Mouse (Mus musculus): ENCODE measurements at regions not wholly inside any gene's neighbourhood (a gene's known extent, or its start where the extent isn't known, plus 50 kb on each side); places are given as distances from the start of the nearest gene placed in this dataset.

GRCm38 (mm10) chr10:91267886-91268285 lies 86.8 kb upstream of the Tmpo start:
- H3K4me2 ChIP-seq (replicated peaks): no peak overlapping the region
- H3K4me3 ChIP-seq (replicated peaks): no peak overlapping the region
- no peaks in the 10 kb centered on the region for H3K27me3 ChIP-seq (replicated peaks)
- no peaks in the 10 kb centered on the region for H3K4me1 ChIP-seq (replicated peaks)
- no peaks in the 10 kb centered on the region for H3K9me3 ChIP-seq
- H3K36me3 ChIP-seq: no peaks in the 10 kb centered on the region
- no peak for ATAC-seq
- 87% methylated on average over 6 of the region's 6 CpGs for WGBS
- no peak overlapping the region for H3K9ac ChIP-seq
- no peak overlapping the region for H3K27ac ChIP-seq

GRCm38 (mm10) chr10:91260416-91260815 lies 79.3 kb upstream of the Tmpo start:
- WGBS: 87% methylated on average over 10 of the region's 10 CpGs

GRCm38 (mm10) chr10:91249681-91250195 lies 68.6 kb upstream of the Tmpo start:
- ATAC-seq: 0 out of 2 replicates have a peak, but pooled peaks have one; percentile 12
- Histone ChIP-seq H3K4me1 (replicated peaks) (no peaks in the 10 kb centered on the region), H3K4me3 (replicated peaks) (peak overlapping the region; percentile 22), H3K4me2 (replicated peaks) (peak overlapping the region; percentile 51), H3K36me3 (no peaks in the 10 kb centered on the region), H3K9me3 (no peaks in the 10 kb centered on the region), H3K27me3 (replicated peaks) (no peaks in the 10 kb centered on the region), H3K27ac (no peak overlapping the region), H3K9ac (no peak overlapping the region)
- WGBS: 25% methylated on average over 18 of the region's 18 CpGs

More at GRCm38 (mm10) chr10:91260416-91260815, 79.3 kb upstream of the Tmpo start:
- no peak for ATAC-seq
- Histone ChIP-seq H3K27me3 (replicated peaks) (no peaks in the 10 kb centered on the region), H3K4me1 (replicated peaks) (no peaks in the 10 kb centered on the region), H3K4me2 (replicated peaks) (no peak overlapping the region), H3K9me3 (no peaks in the 10 kb centered on the region), H3K9ac (no peak overlapping the region), H3K36me3 (no peaks in the 10 kb centered on the region), H3K4me3 (replicated peaks) (no peak overlapping the region), H3K27ac (no peak overlapping the region)

- peaks cover 16% of the 10 kb centered on the region; the same call in 1 of the 2 replicates for H3K4me1 ChIP-seq (replicated peaks)
- H3K36me3 ChIP-seq: no peaks in the 10 kb centered on the region
- no peaks in the 10 kb centered on the region for H3K9me3 ChIP-seq
- H3K27me3 ChIP-seq (replicated peaks): no peaks in the 10 kb centered on the region
- H3K4me3 ChIP-seq (replicated peaks): no peak overlapping the region
- H3K4me2 ChIP-seq (replicated peaks): no peak overlapping the region
- 75% methylated on average over 3 of the region's 3 CpGs for WGBS
- H3K9ac ChIP-seq: no peak overlapping the region
- ATAC-seq: no peak
- no peak overlapping the region for H3K27ac ChIP-seq
These were observed 63.2 kb upstream of the Tmpo start for GRCm38 (mm10) chr10:91244297-91244696.

- Histone ChIP-seq H3K4me2 (replicated peaks) (no peak overlapping the region), H3K9me3 (no peaks in the 10 kb centered on the region), H3K9ac (no peak overlapping the region), H3K27me3 (replicated peaks) (no peaks in the 10 kb centered on the region), H3K4me1 (replicated peaks) (peaks cover 16% of the 10 kb centered on the region; the same call in 1 of the 2 replicates), H3K27ac (peak overlapping the region; percentile 68), H3K36me3 (no peaks in the 10 kb centered on the region), H3K4me3 (replicated peaks) (no peak overlapping the region)
- no peak for ATAC-seq
- 71% methylated on average over 5 of the region's 5 CpGs for WGBS
These were observed 61.5 kb upstream of the Tmpo start for GRCm38 (mm10) chr10:91242491-91243046.

GRCm38 (mm10) chr10:91241611-91242005 lies 60.5 kb upstream of the Tmpo start:
- ATAC-seq: peak; percentile 52
- no peaks in the 10 kb centered on the region for H3K9me3 ChIP-seq
- H3K27me3 ChIP-seq (replicated peaks): no peaks in the 10 kb centered on the region
- H3K27ac ChIP-seq: peak overlapping the region; percentile 70
- no peak overlapping the region for H3K9ac ChIP-seq
- 37% methylated on average over 7 of the region's 7 CpGs for WGBS
- no peak overlapping the region for H3K4me3 ChIP-seq (replicated peaks)
- H3K4me2 ChIP-seq (replicated peaks): peak overlapping the region; percentile 25
- no peaks in the 10 kb centered on the region for H3K36me3 ChIP-seq
- H3K4me1 ChIP-seq (replicated peaks): peaks cover 16% of the 10 kb centered on the region; the same call in 1 of the 2 replicates

- H3K4me3 ChIP-seq (replicated peaks): no peak overlapping the region
- peak overlapping the region; percentile 70 for H3K27ac ChIP-seq
- no peaks in the 10 kb centered on the region for H3K27me3 ChIP-seq (replicated peaks)
- 34% methylated on average over 10 of the region's 10 CpGs for WGBS
- no peaks in the 10 kb centered on the region for H3K9me3 ChIP-seq
- peaks cover 16% of the 10 kb centered on the region; the same call in 1 of the 2 replicates for H3K4me1 ChIP-seq (replicated peaks)
- peak; percentile 78 for ATAC-seq
- no peaks in the 10 kb centered on the region for H3K36me3 ChIP-seq
- H3K4me2 ChIP-seq (replicated peaks): peak overlapping the region; percentile 25; the same call in 1 of the 2 replicates
- no peak overlapping the region for H3K9ac ChIP-seq
These were observed 59.9 kb upstream of the Tmpo start for GRCm38 (mm10) chr10:91240856-91241610.

GRCm38 (mm10) chr10:91240320-91240719 lies 59.2 kb upstream of the Tmpo start:
- Histone ChIP-seq H3K4me1 (replicated peaks) (peaks cover 16% of the 10 kb centered on the region; the same call in 1 of the 2 replicates), H3K27me3 (replicated peaks) (no peaks in the 10 kb centered on the region), H3K36me3 (no peaks in the 10 kb centered on the region), H3K9ac (no peak overlapping the region), H3K4me3 (replicated peaks) (no peak overlapping the region), H3K27ac (no peak overlapping the region), H3K9me3 (no peaks in the 10 kb centered on the region), H3K4me2 (replicated peaks) (no peak overlapping the region)
- ATAC-seq: no peak
- WGBS: 65% methylated on average over 7 of the region's 7 CpGs

- H3K27ac ChIP-seq: 0 out of 2 replicates have a peak overlapping the region, but pooled peaks have one; percentile 24
- peak; percentile 51 for ATAC-seq
- 17% methylated on average over 7 of the region's 7 CpGs for WGBS
These were observed 55.7 kb upstream of the Tmpo start for GRCm38 (mm10) chr10:91236844-91237243.

GRCm38 (mm10) chr10:91234709-91235108 lies 53.6 kb upstream of the Tmpo start:
- Histone ChIP-seq H3K36me3 (no peaks in the 10 kb centered on the region), H3K4me3 (replicated peaks) (no peak overlapping the region), H3K4me1 (replicated peaks) (no peaks in the 10 kb centered on the region; the same call in none of the 2 replicates), H3K27me3 (replicated peaks) (no peaks in the 10 kb centered on the region), H3K4me2 (replicated peaks) (no peak overlapping the region), H3K9me3 (no peaks in the 10 kb centered on the region), H3K9ac (no peak overlapping the region), H3K27ac (no peak overlapping the region)
- WGBS: 78% methylated on average over 3 of the region's 3 CpGs
- no peak for ATAC-seq

More at GRCm38 (mm10) chr10:91236844-91237243, 55.7 kb upstream of the Tmpo start:
- Histone ChIP-seq H3K4me3 (replicated peaks) (no peak overlapping the region), H3K36me3 (no peaks in the 10 kb centered on the region), H3K4me1 (replicated peaks) (peaks cover 11% of the 10 kb centered on the region; the same call in 1 of the 2 replicates), H3K27me3 (replicated peaks) (no peaks in the 10 kb centered on the region), H3K9me3 (no peaks in the 10 kb centered on the region), H3K4me2 (replicated peaks) (no peak overlapping the region), H3K9ac (no peak overlapping the region)

Data from intestine, embryonic 15.5 days (tissue).